Mouse (Mus musculus) thymus, postnatal 14 days (tissue): ENCODE data around the gene Best2.

Experiments
- DNase-seq: peaks from one replicate; pipeline ENCODE4 v3.0.0; 2021

Gene Best2

DNA sequence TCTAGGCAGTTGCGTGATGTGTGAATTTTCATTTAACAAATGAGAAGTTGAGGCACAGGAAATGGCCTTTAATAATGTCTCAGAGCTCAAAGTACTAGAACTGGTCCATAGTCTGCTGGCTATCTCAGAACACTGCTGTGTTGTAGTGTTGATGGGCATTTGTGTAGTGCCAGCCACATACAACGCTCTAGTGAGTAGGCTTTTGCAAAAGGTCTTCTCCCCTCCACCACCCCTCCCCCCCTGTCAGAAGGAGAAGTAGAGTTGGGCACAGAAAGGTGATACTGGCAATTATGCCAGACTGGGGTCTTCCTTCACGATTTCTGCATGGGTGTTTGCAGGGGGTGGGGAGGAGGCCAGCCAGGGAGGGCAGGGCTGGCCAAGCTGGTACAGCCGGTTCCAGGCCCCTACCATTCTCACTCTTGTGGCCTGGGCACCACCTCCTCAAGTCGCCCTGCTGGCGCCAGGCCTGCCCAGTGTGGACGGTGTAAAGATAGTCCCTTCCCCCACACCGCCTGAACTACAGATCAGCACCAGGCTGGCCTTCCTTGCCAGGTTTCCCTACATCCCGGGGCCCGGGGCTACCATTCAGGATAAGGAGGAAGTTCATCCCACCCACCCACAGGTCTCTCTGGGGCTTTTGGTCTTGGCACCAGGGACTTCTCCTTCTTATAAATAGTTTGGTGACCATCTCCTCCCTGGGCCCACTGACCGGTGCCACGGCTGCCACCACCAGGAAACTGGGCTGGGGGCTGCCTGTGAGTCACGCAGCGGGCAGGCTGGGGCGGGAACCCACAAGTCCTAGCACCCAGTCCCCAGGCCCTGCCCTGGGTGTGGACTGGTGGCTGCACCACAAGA is 32.5 kb downstream of the Best2 start:
- no peak for DNase-seq

DNA sequence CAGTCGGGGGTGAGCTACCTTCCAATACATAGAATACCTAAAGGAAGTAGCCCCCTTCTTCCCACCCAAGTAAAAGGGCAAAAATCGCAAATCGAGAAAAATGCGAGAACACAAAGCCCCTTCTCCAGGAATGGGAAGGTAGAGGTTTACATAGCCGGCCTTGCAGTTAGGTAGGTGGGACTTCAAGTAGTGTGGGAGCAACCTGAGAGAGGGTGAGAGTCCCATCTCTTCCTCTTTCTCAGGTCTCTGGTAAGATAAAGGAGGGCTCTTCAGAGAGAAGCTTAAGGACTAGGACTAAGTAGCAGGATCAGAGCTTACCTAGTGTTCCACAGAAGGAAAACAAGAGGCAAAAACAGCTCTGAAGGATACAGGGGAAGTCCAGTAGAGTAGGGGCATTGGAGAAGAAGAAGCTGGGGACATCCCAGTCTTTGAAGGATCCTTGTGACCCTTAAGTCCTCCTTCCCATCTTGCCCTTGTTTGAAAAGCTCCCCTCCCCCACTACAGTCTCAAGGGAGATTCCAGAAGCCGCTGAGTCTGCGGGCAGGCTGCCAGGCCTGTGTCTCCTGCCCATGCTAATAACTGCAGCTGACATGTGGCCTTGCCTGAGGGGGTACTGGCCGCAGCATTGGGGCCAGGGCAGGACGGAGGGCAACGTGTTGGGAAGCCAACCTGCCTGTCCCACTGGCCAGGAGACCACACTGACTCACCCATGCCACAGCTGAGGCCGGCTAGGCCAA is 33.5 kb downstream of the Best2 start:
- peak; percentile 22 for DNase-seq

DNA sequence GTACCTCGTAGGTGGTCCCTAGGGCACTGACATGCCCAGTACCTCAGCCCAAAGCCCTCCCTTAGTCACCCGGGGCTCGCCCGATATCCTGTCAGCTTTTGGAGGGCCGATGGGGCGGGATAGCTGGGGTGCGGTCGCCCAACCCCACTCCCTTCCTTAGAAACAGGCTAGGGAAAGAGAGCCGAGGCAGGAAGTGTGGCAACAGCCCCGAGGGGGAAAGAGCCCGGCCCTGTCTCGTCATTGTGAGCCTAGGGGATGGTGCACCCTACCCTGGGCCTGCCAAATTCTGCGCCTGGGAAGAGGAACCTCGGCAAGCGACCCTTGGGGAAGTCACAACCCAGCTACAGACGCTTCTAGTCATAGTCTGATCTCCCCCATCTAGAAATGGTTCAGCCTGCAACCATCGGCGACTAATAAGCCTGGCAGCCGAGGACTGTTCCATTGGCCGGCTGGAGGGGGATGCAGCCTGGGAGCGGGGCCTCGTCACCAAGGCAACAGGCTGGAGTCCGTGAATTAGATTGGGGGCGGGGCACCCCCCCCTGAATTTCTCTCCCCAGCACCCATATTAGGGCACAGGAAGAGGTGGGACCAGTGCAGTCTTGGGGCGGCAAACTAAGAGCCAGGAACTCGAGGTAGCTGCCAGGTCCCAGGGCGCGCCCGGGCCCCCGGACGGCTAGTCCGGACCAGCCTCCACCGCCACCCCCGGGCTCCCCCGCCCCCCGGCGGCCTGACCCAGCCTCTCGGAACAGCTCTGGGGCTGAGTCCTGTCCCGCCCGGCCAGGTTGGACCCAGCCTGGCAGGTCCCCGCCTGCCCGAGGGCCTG is 34.5 kb downstream of the Best2 start:
- DNase-seq: peak; percentile 82

DNA sequence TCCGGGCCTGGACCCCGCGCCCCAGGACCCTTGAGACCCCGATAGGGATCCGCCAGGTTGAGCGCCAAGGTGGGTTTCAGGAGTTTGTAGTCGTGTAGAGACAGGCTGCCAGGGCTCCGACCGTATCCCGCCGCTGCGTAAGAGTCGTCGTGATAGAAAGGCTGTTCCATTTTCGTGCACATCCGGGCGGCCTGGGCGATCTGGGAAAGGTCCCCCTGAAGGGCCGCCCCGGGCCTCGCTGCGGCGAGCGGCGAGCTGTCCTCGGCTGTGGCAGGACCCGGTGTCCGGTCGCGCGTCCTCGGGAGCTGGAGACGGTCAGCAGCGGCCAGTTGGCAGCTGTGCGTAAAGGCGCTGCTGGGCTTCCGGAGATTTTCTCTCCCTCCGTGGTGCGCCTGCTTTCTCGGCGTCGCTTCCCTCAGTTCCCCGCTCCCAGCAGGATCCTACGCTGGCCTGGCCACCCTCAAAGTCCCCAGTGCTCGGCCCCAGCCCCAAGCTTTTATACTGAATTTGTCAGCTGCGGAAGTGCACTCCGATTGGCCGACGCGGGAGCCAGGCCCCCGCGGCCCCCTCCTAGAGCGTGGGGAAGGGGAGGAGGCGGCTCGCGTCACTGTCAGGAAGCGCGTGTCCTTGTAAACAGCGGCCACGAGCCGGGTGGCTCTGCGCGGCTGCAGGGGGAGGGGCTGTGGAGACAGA is 35.9 kb downstream of the Best2 start, which contains the start of gene Junb:
TSS of gene Junb (minus strand) at position 471 of the 693 bp plus-strand sequence.
- DNase-seq: peak; percentile 96

DNA sequence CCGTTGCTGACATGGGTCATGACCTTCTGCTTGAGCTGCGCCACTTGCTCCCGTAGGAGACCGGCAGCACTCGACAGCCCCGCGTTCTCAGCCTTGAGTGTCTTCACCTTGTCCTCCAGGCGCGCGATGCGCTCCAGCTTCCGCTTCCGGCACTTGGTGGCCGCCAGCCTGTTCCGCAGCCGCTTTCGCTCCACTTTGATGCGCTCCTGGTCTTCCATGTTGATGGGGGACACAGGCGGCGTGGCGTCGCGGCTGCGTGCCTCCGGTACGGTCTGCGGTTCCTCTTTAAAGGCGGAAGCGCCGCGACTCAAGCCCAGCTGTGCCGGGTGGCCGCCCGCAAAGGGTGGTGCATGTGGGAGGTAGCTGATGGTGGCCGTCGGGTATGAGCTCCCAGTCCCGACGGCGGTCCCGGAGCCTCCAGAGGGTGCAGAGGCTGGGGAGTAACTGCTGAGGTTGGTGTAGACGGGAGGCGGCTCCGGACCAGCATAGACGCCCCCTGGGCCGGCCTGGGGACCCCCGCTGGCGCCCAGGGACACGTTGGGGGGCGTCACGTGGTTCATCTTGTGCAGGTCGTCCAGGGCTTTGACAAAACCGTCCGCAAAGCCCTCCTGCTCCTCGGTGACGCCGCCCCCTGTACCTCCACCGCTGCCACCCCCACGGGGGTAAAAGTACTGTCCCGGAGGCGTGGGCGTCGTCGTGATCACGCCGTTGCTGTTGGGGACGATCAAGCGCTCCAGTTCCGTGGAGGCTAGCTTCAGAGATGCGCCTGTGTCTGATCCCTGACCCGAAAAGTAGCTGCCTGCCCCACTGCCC is 36.7 kb downstream of the Best2 start:
- peak; percentile 86 for DNase-seq

DNA sequence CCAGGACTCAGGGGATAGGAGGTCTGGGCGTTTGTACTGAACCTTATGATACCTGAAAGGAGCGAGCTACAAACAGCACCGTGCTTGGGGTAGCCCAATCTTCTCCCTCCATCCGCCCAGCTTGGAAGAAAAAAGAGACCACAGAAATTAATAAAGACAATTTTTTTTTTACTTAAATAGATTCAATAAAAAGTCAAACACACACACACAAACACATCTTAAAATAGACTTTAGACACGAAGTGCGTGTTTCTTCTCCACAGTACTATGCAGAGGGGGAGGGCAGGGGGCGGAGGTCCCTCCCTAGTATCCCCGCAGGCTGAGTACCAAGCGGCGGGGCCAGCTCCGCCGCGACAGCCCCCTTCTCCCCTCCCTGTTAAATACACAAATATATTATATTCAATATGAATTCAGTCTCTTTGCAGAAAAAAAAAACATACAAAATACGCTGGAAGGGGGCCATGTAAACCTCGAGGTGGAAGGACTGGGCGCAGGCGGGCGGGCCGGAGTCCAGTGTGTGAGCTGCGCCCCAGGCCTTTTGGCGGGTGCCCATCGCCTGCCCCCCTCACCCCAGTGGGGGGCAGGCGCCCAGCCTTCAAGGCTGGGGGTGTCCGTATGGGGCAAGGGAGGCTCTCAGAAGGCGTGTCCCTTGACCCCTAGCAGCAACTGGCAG is 37.4 kb downstream of the Best2 start:
- DNase-seq: peak; percentile 43

DNA sequence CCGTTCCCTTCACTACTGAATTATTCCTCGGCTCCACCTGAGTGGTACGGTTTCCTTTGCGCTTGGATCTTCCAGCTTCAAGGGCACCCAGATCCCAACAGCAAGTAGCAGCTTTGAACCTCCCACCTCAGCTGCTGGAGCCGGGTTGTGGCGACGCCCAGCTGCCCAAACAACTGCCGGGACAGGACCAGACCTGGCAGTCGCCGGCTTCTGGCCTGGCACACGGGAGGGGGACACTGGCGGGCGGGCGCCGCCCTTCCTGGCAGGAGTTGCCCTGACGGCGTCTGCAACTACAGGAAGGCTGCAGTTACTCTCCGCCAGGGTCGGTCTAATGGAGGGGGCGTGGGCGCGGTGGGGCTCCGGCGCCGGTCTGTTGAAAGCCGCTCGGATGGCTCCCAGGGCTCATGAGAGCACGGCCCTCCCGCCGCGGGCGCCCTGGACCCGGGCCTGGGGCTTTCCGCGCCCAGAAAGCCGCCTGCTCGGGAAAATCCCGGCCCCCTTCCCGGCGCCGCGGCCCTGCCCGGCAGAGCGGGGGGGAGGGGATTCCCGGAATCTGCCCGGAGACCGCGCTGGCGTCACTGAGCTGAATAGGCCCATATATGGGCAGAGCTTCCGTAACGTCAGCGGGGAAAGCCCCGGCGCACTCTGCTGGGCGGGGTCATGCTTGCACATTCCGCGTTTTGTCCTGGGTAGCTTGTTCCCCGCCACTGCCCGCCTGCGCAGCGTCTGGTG is 38.1 kb downstream of the Best2 start:
- peak; percentile 95 for DNase-seq

DNA sequence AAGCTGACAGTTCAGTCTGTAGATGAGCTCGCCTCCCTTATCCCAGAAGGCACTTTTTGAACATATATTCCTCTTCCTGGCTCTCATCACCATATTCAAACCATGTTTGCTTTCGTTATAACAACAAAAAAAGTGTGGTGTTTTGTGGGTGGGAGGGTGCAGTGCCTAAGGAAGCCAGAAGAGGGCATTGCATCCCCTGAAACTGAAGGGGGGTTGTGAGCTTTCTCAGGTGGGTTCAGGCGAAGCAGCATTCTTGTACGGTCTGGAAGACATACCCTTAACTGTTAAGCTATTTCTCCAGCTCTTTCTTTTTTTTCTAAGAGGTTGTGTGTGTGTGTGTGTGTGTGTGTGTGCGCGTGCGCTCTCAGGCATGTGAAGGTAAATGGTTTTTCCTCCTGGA is 38.9 kb downstream of the Best2 start:
- DNase-seq: peak; percentile 87

DNA sequence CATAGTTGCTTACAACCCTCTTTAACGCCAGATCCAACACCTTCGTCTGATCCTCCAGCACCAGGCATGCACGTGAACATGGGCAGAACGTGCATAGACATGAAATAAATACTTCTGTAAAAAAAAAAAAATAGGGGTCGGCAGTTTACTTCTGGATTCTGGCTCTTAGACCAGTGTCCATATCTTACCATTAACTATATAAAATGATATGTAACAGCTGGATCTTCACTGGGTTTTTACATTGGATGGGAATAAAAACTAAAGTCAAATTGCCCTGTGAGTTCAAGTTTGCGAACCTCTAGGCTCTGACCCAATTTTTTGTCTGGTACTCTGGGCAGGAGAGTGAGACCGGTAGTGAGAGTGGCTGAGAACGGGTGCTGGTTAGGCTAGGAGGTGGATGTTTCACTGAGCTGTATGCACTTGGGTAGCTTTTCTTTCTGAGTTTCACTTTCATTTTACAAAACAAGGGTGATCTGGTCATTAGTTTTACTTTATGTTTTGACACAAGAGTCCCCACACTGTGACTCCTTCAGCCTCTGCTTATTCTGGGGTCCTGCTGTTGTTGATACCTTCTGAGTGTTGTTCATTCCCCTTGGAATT is 39.7 kb downstream of the Best2 start:
- DNase-seq: no peak

DNA sequence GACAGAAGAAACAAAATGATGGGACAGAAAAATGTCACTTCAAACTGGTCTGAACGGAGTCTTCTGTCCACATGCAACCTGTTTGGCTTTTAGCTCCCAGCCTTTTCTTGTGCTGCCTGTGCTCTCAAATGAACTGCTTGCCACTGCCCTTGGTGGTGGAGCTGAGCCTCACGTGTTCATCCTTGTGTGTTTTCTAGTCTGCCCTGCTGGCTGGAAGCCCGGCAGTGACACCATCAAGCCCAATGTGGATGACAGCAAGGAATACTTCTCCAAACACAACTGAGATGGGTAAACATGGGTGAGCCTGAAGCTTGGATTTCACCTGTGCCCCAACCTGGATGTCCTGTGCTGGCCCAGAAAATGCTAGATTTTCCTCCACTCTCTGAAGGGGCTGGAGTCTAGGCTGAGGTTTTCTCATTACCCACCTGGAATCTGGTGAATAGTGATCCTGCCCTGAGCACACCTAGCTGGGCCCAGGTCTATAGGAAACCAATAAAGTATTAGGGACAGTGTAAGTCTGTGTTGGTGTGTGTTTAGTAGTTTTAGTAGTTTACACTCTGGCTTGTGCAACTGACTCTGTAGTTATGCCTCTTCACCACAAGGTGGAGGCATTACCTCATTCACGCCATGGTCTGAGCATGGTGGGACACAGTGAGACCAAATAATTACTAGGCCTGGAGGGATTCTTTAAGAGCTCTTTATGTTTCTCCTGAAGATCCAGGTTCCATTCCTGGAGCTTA is 40.4 kb downstream of the Best2 start:
- peak; percentile 59 for DNase-seq

DNA sequence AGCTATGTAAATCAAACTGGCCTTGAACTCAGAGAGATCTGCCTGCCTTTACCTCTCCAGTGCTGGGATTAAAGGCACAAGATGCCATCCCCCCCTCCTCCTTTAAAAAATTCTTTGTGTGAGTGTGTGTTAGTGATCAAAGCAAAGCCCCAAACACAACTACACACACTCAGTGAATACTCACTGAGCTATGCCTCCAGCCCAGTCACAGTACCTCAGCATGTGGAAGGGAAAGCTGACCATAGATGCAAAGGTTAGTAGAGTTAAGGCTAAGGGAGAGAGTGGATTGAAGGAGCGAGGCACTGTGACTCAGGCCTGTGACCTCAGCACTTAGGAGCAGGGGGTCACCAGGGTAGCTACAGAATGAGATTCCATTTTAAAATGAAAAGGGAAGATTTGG is 41.3 kb downstream of the Best2 start:
- no peak for DNase-seq

DNA sequence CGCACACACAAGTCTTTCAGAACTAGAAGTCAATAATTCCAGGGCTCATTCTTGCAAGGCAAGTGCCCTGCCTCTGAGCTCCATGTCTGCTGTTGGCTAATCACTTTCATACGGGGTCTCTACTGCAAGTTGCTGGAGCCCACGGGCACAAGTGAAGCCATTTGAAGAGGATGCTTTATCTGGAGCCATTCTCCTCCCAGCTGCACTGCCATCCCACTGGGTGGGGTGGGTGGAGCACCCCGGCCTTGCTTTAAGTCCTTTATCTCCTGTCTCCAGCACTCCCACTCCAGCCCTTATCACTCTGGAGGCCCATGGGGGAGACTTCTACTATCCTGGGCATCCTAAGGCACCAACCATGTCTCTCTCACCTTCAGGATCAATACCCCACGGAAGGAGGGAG is 43.4 kb downstream of the Best2 start:
- DNase-seq: no peak

DNA sequence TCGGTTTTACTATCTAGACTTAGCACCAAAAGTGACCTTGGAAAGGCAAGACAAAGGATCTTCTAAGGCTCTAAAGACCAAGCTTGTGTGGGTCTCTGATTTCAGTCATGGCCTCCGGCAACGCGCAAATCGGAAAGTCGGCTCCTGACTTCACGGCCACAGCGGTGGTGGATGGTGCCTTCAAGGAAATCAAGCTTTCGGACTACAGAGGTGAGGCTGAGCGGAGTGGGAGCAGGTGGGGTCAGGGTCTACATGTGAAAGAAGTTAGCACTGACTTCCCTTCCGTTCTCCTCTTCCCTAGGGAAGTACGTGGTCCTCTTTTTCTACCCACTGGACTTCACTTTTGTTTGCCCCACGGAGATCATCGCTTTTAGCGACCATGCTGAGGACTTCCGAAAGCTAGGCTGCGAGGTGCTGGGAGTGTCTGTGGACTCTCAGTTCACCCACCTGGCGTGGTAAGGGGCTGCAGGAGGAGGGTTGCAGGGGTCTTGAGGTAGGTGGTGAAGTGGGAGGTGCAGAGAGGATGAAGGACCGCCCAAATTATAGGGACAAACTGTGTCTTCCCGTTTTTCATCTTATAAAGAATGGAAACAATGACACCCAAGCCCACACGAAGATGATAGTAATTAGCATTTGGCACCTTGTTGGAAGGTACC is 44.1 kb downstream of the Best2 start:
- DNase-seq: no peak

DNA sequence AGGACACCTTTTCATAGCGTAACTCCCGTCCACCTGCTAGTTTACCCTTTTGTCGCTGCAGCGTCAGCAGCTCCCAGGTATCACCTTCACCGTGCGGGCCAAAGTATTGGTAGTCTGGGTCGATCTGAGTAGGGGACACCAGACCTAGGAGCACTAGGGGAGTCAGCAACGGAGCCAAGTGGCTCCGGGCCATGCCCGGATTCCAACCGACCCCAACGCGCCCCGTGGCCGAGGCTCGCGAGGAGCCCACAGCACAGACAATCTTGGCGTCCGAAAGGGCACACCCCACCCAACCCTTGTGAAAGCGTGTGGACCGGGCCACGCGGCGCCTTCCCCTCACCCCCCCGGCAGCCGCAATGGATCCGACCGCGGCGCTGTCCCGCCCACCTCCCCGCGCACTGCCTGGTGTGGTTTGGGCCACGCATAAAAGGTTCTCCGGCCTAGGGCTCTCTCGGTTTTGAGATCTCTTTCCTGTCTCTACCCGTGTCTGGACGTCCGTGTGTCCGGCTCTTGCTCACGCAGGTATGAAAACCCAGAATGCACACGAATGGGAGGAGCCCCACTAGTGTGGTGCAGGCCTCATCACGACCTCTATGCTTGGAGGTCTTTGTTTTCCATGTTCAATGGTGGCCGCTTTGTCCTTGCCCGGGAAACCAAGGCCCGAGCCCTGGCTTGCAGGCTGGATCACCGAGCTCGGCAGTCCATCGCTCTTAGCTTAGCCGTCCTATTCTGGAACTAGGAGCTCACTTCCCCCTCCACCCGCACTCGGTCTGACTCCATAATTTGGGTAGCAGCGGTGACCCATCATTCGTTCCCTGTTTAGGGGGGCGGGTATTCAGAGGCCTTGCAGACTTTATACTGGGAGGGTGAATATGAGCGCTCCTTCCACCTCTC is 44.8 kb downstream of the Best2 start, which contains the start of the genes Gm49661, Prdx2 and Rnaseh2a:
TSS of gene Gm49661 (minus strand) at position 193 of the 894 bp plus-strand sequence.
TSS of gene Prdx2 (plus strand) at position 347 of the 894 bp plus-strand sequence.
TSS of gene Rnaseh2a (minus strand) at position 527 of the 894 bp plus-strand sequence.
- peak; percentile 75 for DNase-seq

DNA sequence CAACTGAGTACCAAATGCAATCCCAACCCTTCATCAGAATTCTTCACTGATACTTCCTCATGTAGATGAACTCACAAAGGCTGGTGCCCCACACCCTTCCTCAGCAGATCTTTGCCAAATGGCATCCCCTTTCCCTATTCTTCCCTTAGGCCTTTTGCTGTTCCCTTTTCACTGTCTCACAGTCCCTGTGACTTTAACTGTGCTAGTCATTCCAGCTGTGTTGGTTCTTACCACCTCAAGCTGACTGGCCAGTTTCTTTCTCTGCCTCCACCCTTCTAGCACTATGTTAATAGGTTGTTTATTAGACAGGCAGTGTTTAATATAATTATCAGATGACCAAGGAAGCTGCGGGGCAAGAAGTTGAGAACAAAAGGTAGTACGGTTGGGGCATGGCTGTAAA is 45.7 kb downstream of the Best2 start:
- no peak for DNase-seq

DNA sequence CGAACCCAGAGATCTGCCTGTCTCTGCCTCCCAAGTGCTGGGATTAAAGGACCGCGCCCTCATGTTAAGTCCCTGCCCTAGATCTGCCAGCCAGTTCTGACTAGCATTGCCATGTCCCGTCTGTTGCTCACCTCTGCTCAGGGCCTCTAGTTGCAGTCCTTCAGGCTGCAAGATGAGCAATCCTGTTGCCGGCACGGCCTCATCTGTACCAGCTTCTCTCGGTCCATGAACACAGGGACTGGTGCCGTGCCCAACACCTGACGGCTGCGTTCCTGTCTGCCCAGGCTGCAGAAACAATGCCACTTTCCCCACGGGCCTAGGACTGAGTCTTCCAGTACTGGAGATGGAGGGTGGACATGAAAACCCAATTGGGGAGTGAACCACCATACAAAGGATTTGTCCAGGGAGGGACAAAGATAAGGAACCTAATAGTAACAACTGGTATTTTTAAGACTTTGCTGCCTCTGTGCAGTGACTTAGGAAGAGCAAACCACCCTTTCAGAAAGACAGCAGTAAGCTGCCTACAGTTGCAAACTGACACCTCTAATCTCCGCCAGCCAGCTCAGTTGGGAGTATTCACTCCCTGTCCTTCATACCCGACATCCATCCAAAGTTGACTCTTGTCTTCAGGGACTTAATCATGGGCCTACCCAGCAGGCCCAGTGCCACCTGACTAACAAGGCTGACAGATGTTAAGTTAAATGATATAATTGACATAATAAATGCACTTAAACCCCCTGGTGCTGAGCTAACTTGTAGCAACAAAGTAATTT is 46.6 kb downstream of the Best2 start:
- no peak for DNase-seq
